Mouse (Mus musculus) c-Kit-positive CD71-negative TER-119-negative erythroid progenitor cells, embryonic 14.5 days (primary cell): Measurements from ENCODE around the gene Thada.

Experiments used
- DNase-seq: peaks from one replicate; pipeline ENCODE4 v3.0.0-alpha.2; 2013; ENCODE audit warnings: low read depth

Gene Thada

DNA sequence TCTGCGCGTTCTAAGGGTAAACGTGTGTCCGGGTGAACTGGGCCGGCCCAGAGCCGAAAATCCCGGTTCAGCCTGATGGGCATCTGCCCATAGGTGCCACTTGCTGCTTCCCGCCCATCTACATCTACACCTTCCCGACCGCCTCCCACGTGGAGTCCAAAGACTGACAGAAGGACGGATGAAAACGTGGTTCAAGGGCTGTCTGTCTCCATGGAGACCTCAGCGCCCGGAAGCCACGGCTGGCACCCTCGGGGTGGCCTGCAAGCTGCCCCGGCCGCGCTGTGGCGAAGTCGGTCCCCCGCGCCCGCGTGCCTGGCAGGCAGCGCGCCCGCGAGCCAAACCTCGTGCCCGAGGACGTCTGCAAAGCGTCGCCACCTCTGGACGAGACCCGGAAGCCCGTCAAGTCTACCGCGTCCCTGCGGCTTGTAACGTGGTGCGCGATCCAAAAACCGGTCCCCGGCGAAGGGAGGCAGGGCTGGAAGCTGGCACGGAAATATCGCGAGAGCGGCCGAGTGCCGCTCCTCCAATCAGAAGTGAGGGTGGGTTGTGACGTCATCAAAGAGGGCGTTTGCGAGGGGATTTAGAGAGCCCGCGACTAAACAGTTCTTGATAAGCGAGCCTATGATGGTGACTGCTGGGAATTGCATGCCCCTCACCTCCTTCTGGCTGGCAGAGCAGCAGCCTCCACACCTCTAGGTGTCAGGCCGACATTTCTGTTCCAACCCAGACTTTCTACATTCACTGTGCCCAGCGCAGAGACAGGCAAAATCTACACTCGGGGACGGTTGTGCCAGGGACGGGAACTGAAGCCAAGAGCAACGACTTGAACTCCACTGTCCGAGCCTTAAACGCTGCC lies at the start of gene Thada:
Thada (minus strand) TSS at position 453 of the 856 bp plus-strand sequence.
- peak; percentile 99 for DNase-seq

GRCm38 (mm10) chr17:84512516-84513085 lies 46.6 kb upstream of the Thada start:
- DNase-seq: no peak

GRCm38 (mm10) chr17:84511682-84512515 lies 45.9 kb upstream of the Thada start, which contains the start of gene Plekhh2:
TSS of gene Plekhh2 (plus strand) at chr17:84511895.
- DNase-seq: no peak

- DNase-seq: no peak
Observed at GRCm38 (mm10) chr17:84510961-84511639, 45.1 kb upstream of the Thada start.

DNA sequence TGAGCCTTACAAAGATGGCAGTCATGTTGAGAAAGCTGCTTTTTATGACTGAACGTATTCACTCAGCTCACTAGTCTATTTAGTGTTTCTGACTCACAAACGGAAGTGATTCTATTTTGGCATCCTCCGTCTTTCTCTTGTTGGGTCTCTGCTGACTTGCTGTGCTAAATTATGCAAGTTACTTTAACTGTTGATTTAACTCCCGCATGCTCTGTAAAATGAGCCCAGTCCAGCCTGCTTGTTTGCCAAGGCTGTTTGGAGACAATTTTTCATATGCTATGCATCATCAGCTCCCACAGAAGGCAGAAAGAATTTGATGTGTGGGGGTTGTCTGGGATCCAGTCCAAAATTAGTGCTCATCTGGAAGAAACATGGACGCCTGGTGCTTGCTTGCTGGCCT lies 44.4 kb upstream of the Thada start:
- DNase-seq: no peak

- DNase-seq: no peak
Observed at GRCm38 (mm10) chr17:84509176-84509575, 43.2 kb upstream of the Thada start.

GRCm38 (mm10) chr17:84508736-84509135 lies 42.7 kb upstream of the Thada start:
- no peak for DNase-seq

- DNase-seq: no peak
Observed at GRCm38 (mm10) chr17:84505922-84506321, 39.9 kb upstream of the Thada start.

GRCm38 (mm10) chr17:84502341-84502740 lies 36.3 kb upstream of the Thada start:
- DNase-seq: no peak

DNA sequence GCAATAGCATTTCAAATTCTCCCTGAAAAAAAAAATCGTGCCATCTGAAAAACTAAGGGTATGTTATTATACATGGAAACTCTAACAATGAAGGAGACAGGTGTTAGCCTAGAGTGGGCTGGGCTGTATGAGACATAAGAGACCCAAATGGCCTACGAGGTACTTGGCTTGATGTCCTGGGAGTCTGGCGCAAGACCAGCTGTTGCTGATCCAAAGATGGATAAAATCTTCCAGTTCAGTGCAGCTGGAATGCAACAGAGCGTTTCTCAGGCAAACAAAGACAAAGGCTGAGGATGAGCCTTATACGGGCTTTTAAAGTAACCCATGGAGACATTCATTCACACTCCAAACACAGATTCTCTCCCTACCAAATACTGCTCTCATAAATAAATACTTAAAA lies 32.6 kb upstream of the Thada start:
- DNase-seq: no peak

DNA sequence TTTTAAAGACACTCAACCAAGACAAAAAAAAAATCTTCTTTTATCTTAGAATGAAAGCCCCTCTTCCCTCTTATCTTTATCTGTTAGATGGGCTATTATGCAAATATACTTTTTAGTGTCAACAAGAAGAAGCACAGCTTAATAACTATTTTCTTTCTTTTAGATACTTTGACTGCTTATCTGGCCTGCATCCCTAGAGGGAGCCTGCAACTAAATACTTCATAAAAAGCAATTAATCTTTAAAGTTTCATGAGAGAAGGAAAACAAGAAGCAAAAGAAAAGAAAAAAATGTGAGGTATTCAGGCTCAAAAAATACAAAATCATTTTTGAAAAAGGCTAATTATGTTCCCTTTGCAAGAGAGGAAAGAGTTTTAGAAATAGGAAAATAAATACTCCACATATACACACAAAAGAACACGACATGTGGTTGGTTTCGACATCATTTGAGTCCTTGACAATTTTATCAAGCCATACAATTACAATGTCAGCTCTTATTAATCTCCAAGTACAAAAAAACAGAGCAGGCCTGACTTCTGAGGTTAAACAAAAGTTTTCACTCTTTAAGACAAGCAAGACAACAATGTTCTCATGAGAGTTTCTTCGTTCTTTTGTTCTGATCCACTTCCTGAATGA lies 32.1 kb upstream of the Thada start:
- DNase-seq: no peak

GRCm38 (mm10) chr17:84497559-84497958 lies 31.6 kb upstream of the Thada start:
- no peak for DNase-seq

- DNase-seq: no peak
Observed at GRCm38 (mm10) chr17:84497026-84497425, 31.0 kb upstream of the Thada start.

GRCm38 (mm10) chr17:84492255-84492880 lies 26.4 kb upstream of the Thada start:
- no peak for DNase-seq

DNA sequence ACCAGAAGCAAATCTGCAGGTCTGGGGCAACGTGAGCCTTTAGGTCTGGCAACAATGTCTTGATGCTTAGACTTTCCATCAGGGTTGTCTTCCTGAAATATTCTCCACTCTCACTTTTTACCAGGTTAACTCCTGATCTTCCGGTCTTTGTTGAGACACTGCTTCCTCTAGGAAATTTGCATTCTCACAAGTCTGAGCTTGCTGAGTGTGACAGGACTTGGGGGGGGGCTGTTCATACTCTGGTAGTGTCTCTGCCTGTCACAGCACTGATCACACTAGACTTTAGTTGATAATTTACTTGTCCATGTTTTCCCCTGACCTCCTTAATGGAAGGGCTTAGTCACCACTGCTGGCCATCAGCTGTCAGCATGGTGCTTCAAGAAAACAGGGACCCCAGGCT lies 21.4 kb upstream of the Thada start:
- DNase-seq: no peak

GRCm38 (mm10) chr17:84483673-84484320 lies 17.8 kb upstream of the Thada start:
- DNase-seq: no peak

DNA sequence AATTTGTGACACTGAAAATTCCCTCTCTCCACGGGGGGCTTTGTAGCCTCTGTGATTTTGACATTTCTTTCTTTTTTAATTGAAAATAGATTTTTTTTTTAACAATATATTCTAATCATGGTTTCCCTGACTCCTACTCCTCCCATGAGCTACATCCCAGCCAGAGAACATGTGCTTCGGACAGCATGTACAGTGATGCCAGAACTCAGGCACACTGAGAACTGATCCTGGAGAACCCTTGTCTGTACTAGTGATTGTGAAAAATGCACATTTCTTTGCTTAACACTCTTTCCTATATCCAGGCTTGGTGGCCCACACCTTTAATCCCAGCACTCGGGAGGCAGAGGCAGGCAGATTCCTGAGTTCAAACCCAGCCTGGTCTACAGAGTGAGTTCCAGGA lies 16.8 kb upstream of the Thada start:
- DNase-seq: no peak

GRCm38 (mm10) chr17:84480464-84481355 lies 14.7 kb upstream of the Thada start:
- no peak for DNase-seq

DNA sequence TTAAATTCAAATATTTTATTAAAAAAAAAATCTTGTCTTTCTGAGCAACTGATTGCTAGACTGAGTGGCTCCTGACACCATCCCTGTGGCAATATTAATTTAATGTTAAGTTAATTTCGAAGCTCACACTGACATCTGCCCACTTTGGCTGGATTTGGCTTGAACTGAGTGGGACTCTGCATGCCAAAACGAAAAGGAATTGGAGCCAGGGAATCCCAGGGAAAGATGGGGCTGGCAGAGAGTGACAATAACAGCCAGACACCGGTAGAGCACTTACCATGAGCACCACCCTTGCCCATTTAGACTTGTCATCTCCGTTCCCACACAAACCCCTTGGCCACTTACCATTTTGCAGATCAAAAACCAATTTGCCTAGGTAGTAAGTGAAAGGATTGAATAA lies 12.3 kb upstream of the Thada start:
- DNase-seq: no peak

DNA sequence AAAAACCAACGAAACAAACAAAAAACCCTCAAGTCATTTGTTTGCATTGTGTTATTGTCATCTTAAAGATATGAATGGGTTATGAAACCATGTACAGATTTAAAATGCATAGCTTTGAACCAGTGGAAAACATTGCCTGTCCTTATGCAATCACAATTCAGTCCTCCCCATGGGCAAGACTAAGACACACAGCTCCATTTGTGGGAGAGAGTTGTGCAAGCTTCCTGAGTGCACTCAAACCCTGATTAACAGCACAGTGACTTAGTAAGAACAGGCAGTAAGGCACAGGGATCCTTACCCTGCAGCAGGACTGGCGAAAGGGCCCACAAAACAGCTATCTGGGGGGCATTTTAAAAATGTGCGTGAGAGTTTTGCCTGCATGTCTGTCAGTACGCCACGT lies 11.2 kb upstream of the Thada start:
- no peak for DNase-seq
